ENCODE assay signal across 8 mouse cellular contexts in genomic region chr15:95932358-95932757, GRCm38 (mm10).
DNase-seq lines count a peak whose midpoint lies in the region; ATAC-seq and TF ChIP-seq lines count a peak whose summit lies in the region.

No protein-coding gene starts in this region.

- H3K9me3 ChIP-seq in stomach, postnatal 0 days (ENCODE audit: control insufficient read depth, low read length), result no peaks in the 10 kb centered on the region

- no peak for TF ChIP-seq POLR2A in cortical plate, adult 2 months (IDR thresholded peaks at IDR 0.05; ENCODE audit: extremely low read depth, insufficient read depth, low read length)
- no peak for TF ChIP-seq POLR2A in lung, adult 2 months (IDR thresholded peaks at IDR 0.05; ENCODE audit: borderline replicate concordance, extremely low read depth, low read depth, low read length)

- H3K27ac ChIP-seq in cortical plate, adult 2 months (ENCODE audit: insufficient read depth, low read length), result peak overlapping the region; percentile 51; the same call in 1 of the 2 replicates
- H3K27ac ChIP-seq in stomach, postnatal 0 days (replicated peaks), result no peak overlapping the region

- 70% methylated on average over 5 of the region's 5 CpGs for WGBS in lung, adult 2 months
- 73% methylated on average over 5 of the region's 5 CpGs for WGBS in stomach, postnatal 0 days

- DNase-seq in layer of hippocampus, adult 11-12 months (ENCODE audit: low spot score), result peak; percentile 67
- DNase-seq in layer of hippocampus, adult 9-10 months (ENCODE audit: low spot score), result no peak
- DNase-seq in heart, postnatal 10 days, result peak; percentile 78 to 79
- DNase-seq in lung, adult 2 months, result peak; percentile 35
- peak; percentile 27 for DNase-seq in stomach, postnatal 0 days (ENCODE audit: low spot score)
- no peak for DNase-seq in embryo, embryonic 10.5 days (ENCODE audit: low spot score)
- no peak for DNase-seq in thymus, postnatal 0 days (ENCODE audit: low spot score)

- H3K4me2 ChIP-seq in stomach, postnatal 0 days (replicated peaks; ENCODE audit: low read depth), result no peak overlapping the region

- TF ChIP-seq EP300 in stomach, postnatal 0 days (optimal IDR thresholded peaks at IDR 0.05), result no peak

- H3K4me3 ChIP-seq in cortical plate, adult 2 months (ENCODE audit: insufficient read depth, low read length), result no peak overlapping the region
- no peak overlapping the region for H3K4me3 ChIP-seq in lung, adult 2 months (replicated peaks; ENCODE audit: extremely low read depth, low read depth, low read length)
- H3K4me3 ChIP-seq in stomach, postnatal 0 days (ENCODE audit: low read depth, low read length), result no peak overlapping the region

- H3K36me3 ChIP-seq in stomach, postnatal 0 days (ENCODE audit: control insufficient read depth, insufficient read depth, low read length), result no peaks in the 10 kb centered on the region; the same call in 1 of the 2 replicates

- ATAC-seq in stomach, postnatal 0 days (ENCODE audit: low FRiP score, low TSS enrichment), result peak; percentile 57

- TF ChIP-seq CTCF in cortical plate, adult 2 months (IDR thresholded peaks at IDR 0.05; ENCODE audit: extremely low read depth, insufficient read depth, low read length), result no peak
- TF ChIP-seq CTCF in lung, adult 2 months (IDR thresholded peaks at IDR 0.05; ENCODE audit: insufficient read depth, low read length), result no peak
- no peak for TF ChIP-seq CTCF in stomach, postnatal 0 days (IDR thresholded peaks at IDR 0.05; ENCODE audit: low read depth)

- H3K4me1 ChIP-seq in cortical plate, adult 2 months (ENCODE audit: control insufficient read depth, insufficient read depth, low read length), result peaks cover 13% of the 10 kb centered on the region
- H3K4me1 ChIP-seq in lung, adult 2 months (ENCODE audit: control insufficient read depth, insufficient read depth, low read length), result peaks cover 4% of the 10 kb centered on the region
- H3K4me1 ChIP-seq in stomach, postnatal 0 days (replicated peaks; ENCODE audit: control insufficient read depth, insufficient read depth), result no peaks in the 10 kb centered on the region

- intact Hi-C loops in heart, postnatal 10 days (cut with DNase I), result no loop called here

- H3K9ac ChIP-seq in stomach, postnatal 0 days (ENCODE audit: low read length), result no peak overlapping the region

- no peaks in the 10 kb centered on the region for H3K27me3 ChIP-seq in stomach, postnatal 0 days (ENCODE audit: control insufficient read depth, insufficient read depth, low read length)

Comparison
In these comparisons a context has a peak if more than half of its experiments do, and no peak if none do; other contexts are left out.
1. DNase-seq: peak in layer of hippocampus, adult 11-12 months (single experiment), heart, postnatal 10 days (2 of 2), lung, adult 2 months (single experiment) and stomach, postnatal 0 days (single experiment); none in layer of hippocampus, adult 9-10 months (single experiment), embryo, embryonic 10.5 days (single experiment) and thymus, postnatal 0 days (single experiment).